Mouse (Mus musculus) heart, postnatal 14 days (tissue): ENCODE results near the gene Lingo3. TPM values are rescaled to one million over a fixed set of nuclear protein-coding genes. Genes with fewer than 3 reads are reported as not detected.

Experiments
- DNase-seq, 2 experiments: peaks; one replicate each; pipeline ENCODE4 v3.0.0; 2021 to 2022
- intact Hi-C: fragments of 180-260 bp; cut with DNase I; formaldehyde crosslinking; loops from one replicate; pipeline ENCODE4 v1.15.1; 2025
- long read RNA-seq, 2 experiments: library from polyadenylated mRNA; stranded (forward); transcript quantifications; one replicate each; pipeline ENCODE4 v2.0.0; 2021
- total RNA-seq, 2 experiments: library from RNA; stranded (reverse); gene quantifications; 2 replicates each; pipeline ENCODE4 v1.2.3; 2021

Lingo3 gene
- 1 to 10 TPM; 4.2 to 5.7 TPM for total RNA-seq
- long read RNA-seq, experiment 1, transcript Lingo3-201 (2 exons, 3,439 nt) = major isoform, 21 of 22 reads
- long read RNA-seq, experiment 1, partial matches to known transcripts = 0 of 22 reads
- long read RNA-seq, experiment 1, other reads (novel, unspliced or antisense) = 1 of 22 reads
- long read RNA-seq, experiment 2, transcript Lingo3-201 (2 exons, 3,439 nt) = major isoform, 18 of 19 reads
- long read RNA-seq, experiment 2, partial matches to known transcripts = 0 of 19 reads
- long read RNA-seq, experiment 2, other reads (novel, unspliced or antisense) = 1 of 19 reads

DNA sequence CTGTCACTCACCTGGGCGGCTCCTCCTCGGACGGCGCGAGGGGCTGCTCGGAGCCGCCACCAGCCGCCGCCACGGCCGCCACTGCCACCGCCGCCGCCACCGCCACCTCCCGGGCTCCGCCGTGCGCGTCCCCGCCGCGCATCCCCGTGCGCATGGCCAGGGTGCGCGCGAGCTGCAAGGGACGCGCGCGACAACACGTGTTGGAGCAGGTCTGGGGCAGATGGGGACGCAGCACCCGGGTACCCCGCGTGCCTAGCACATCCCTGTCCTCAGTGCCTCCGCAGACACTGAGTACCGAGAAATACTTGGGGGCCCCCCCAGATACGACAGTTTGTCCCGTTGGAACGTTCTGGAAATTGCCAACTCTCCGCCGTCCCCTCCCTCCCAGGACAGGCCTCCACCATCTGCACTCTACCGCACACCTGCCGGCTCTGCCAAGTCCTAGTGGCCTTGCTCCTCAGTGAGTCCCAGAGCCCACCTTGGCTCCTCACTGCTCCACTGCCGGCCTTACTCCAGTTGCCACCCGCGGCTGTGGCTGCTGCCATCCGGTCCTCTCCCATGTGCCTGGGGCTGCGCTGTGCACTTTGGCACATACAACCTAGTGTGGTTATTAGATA, at the start of gene Lingo3:
Gene Lingo3 (minus strand): TSS at position 109 of the 617 bp plus-strand sequence.
- intact Hi-C loops = no loop called here
- peak in 1 of 2 experiments; percentile 54 for DNase-seq

DNA sequence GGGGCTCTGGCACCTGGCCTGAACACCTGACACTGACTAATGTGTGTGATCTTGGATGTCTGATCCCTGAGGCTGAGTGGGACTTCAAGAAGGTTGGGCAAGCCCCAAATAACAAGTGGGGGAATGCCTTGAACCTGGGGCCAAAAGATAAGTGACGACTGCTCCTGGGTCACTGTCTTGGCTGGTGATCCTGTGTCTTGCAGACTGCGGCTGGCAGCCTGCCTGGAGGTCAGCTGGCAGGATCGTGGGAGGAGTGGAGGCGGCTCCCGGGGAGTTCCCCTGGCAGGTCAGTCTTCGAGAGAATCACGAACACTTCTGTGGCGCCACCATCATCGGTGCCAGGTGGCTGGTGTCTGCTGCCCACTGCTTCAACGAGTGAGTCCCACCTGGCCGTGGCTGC, 43.3 kb upstream of the Lingo3 start:
- intact Hi-C loops = no loop called here

DNA sequence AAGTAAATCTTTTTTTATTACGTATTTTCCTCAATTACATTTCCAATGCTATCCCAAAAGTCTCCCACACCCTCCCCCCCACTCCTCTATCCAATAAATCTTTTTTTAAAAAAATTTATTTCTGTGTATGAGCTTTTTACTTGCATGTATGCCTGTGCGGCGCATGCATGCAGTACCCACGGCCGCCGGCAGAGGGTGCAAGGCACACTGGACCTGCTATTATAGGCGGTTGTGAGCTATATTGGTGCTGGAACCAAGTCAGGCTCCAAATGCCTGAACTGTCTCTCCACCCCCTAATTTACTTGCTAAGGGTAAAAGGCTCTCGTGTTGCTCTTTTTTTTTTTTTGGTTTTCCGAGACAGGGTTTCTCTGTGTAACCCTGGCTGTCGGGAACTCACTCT, 37.5 kb upstream of the Lingo3 start:
- intact Hi-C loops = loop anchor here (1.0 kb wide), 1 partner anchor 114 kb away; no protein-coding TSS in a partner anchor
- peak; percentile 73 to 85 for DNase-seq

More for the DNA sequence above, 43.3 kb upstream of the Lingo3 start:
- DNase-seq = peak; percentile 77 to 83

DNA sequence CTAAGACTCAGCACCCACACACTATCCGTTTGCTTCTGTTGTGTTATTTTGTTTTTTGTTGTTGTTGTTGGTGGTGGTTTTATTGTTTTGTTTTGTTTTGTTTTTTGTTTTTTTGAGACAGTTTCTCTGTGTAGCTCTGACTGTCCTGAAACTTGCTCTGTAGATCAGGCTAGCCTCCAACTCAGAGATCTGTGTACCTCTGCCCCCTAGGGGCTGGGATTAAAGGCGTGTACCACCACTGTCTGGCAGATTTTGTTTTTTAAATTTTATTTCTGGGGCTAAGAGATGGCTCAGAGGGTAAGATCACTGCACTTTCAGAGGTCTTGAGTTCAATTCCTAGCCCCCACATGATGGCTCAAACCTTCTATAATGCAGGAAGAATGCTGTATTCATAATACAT, 37.1 kb upstream of the Lingo3 start:
- DNase-seq = no peak
- intact Hi-C loops = loop anchor here (1.0 kb wide), 1 partner anchor 114 kb away; no protein-coding TSS in a partner anchor

DNA sequence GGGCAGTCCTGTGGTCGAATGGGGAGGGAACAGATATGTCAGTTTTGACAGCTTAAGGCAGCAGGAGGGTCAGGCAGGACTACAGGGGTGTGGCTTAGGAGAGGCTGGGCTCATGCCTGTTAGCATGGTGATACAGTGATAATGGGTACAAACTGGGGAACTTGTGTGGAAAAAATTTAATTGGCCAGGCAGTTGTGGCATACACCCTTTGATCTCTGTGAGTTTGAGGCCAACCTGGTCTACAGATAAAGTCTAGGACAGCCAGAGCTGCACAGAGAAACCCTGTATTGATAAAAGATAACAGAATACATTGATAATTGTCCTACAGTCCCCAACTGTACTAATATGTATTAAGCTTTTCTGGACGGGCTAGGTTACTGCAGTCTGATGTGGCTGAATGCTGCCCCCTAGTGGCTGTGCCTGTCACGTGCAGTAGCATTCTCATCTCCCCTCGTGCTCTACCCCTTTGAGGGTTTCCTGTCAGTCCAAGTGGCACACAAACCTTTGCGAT, 36.3 kb upstream of the Lingo3 start:
- intact Hi-C loops = no loop called here
- peak; percentile 74 to 81 for DNase-seq

DNA sequence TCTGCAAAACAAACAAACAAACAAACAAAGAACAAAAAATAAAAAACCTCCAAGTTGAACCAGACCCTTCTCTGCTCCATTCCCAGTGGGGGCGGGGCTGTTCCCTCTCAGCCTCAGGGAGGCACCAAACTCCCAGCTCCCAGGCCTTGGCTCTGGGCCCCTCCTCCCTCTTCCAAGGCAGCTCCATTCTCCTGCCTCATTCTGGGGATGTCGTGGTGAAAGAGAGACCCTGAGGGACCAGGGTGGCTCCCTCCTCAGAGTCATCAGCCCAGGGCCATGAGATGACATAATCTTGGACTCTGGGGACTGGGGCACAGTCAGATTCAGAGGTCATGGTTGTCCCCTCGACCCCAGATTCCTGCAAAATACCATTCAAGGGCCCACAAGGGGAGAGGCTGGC, 32.8 kb upstream of the Lingo3 start:
- DNase-seq = no peak
- intact Hi-C loops = loop anchor here (2.0 kb wide), 1 partner anchor 128 kb away; no protein-coding TSS in a partner anchor

DNA sequence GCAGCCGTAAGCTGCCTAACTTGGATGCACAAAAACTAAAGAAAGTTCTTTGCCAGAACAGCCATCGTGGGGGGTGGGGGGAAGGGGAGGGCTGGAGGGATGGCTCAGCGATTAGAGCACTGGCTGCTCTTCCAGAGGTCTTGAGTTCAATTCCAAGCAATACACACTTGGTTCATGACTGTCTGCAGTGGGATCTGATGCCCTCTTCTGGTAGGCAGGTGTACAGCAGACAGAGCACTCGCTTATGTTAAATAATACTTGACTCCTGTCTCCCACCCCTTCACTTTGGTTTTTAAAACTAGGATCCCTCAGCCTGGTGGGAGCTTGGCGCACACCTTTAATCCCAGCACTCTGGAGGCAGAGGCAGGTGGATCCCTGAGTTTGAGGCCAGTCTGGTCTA, 32.2 kb upstream of the Lingo3 start:
- intact Hi-C loops = loop anchor here (2.0 kb wide), 1 partner anchor 127 kb away; no protein-coding TSS in a partner anchor

DNA sequence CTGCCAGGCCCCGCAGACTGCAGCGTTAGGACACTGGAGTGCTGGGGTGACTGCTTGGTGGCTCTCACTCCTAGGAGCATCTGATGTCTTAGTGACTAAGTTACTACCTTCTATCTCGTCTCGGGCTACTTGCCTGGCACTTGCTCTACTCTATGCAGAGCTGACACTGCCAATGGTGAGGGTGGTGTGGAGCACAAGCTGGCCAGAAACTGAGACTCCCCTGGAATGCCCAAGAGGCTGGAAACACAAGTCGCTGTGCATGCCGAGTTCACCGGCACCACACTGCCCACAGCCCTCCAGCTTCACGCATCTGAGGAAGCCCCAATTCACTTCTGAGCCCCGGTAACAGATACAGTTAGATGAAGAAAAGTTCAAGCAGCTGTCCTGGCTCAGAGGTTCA, 30.2 kb upstream of the Lingo3 start:
- no peak for DNase-seq
- intact Hi-C loops = no loop called here

More for the DNA sequence above, 32.2 kb upstream of the Lingo3 start:
- DNase-seq = peak; percentile 52 to 74

DNA sequence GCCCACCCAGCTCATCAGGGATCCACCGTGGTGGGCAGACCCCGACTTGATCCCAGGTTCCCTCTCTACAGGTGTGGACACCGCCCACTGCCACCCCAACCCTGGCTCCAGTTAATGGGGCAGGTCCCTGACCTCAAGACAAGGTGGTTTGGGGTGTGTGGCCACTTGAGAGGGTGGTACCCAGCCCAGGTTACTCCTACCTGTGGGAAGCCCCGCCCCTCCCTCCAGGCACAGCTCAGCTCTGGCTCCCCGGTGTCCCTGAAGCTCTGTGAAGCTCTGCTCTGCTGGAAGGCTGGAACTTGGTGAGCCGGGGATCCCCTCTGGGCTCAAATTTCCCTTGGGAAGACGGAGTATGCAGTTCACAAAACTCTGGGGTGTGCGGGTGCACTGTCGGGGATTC, 27.7 kb upstream of the Lingo3 start, which contains the start of gene Tmprss9:
Gene Tmprss9 (plus strand): TSS at position 268 of the 400 bp plus-strand sequence.
- intact Hi-C loops = no loop called here
- DNase-seq = no peak

DNA sequence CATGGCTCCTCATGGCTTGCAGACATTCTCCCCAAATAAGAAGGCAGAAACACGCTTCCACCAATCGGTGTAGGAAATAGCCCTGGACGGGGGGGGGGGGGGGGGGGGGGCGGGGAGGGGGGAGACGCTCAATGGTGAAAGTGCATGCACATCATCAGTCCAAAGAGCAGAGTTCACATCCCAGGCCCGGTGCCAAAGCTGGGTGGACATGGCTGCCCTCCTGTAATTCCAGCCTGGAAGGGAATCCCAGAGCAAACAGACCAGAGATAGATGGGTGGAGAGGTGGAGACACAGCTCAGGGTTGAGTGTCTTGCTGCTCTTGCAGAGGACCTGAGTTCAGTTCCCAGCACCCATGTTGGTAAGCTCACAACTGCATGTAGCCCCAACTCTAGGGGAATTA, 27.2 kb upstream of the Lingo3 start:
- intact Hi-C loops = no loop called here
- no peak for DNase-seq

DNA sequence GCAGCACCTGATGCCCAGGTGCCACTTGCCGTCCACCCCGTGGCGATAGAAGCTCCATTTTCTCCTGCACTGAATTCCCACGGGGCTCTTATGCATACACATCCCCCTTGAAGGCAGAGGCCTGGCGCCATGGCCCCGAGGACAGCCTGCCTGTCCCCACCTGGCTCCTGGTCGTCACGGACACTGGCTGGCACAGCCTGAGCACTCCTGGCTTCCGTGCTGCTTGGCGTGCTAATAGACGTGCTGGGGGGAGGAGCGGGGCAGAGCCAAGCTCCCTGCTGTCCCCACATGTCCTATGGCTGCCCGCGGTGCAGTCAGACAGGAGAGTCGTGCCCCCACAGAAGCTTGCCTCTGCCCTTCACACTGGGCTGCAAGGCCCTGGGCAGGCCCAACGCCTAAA, 20.6 kb upstream of the Lingo3 start:
- DNase-seq = peak in 1 of 2 experiments; percentile 14
- intact Hi-C loops = no loop called here

DNA sequence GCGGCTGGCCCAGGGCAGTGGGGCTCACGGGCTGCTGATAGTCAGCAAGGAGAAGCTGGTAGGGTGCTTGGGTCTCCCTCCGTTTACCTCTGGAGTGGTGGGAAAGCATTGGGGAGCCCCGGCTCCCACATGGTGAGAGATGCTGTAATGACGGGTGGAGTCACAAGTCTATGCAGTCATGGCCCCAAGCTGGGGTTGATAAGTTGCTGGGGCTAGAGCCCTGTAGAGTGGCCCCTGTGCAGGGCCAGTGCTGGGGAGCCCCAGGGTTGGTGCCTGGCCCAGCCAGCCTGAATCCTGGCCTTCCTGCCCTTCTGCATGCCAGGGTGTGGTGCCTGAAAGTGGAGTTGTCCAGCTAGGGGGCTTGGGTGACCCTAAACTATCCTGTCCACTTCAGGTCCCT, 18.5 kb upstream of the Lingo3 start:
- intact Hi-C loops = no loop called here
- no peak for DNase-seq

DNA sequence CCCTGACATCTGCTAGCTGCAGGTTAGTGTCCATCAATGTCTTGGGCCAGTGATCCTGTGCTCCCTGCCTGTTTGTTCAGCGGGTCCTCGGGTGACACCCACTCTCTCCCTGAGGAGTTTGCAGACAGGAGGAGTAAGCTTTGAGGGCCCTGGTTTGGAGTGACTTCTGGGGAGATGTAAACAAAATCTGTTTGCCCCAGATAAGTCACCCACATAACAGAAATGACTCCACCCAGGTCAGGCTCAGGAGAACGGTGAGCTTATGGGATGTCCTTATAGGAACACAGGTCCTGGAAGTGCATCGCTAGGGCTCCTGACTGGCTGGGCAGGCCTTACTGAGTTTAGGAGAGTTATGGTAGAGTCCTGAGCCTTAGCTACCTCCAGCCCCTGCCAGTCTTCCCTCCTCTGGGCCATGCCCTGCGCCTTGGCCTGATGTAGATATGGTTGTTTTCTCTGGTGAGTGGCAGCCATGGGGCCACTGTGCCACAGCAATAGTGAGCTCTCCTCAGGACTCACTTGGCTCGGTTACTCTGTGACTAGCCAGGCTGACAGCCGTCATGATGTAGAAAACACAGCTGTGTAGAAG, 14.6 kb upstream of the Lingo3 start:
- DNase-seq = no peak
- intact Hi-C loops = no loop called here

DNA sequence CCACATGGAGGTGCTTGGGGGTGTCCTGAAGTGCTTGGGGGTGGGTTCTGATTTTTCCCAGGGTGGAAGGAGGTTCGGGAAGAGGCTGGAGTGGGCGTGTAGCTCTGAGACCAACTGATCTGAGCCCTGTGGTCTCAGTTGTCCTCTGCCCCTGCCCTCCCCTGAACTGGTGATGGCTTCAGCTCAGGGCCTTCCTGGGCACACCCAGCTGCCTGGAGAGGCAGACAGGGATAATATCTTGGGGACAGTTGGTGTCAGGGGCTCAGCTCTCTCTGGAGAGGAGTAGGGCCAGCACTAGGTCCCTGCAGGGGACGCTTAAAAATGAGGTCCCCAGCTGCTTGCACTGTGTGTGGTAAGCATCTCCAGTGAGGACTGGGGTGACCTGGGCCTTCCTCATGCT, 14.0 kb upstream of the Lingo3 start:
- intact Hi-C loops = no loop called here
- DNase-seq = no peak

DNA sequence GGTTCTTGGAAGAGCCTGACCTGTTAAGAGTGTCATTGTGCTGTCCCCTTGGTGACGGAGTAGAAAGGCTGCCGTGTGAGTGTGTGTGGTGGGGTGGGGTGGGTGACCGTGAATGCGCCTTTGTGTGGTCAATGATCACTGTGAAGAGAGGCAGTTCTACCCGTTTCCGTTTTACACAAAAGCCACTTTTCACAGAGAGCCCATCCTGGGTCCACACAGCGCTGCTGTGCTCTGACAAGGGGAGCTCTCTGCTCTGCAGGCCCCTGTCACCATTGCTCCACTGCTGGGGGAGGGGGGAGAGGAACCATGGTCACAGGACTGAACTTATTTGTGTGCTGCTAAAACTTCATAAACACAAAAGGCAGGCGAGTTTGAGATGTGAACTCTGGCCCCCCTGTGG, 13.5 kb upstream of the Lingo3 start:
- intact Hi-C loops = no loop called here
- no peak for DNase-seq

DNA sequence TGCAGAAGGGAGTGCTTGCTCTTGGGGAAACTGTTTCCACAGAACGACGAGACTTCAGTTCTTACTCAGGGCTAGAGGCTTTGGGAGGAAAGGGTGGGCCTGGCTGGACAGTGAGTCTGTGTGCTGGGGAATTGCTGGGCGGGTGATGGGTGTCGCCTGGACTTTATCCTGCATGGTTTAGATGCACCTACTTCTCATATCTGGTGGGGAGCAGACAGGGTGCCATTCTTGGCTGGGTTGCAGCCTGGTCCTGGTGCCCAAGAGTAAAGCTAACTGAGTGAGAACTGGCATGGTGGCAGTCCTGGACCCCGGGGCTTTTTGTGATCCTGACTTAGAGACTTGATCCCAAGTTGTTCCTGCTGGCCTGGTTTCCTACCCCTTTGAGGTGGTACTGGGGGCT, 13.1 kb upstream of the Lingo3 start:
- intact Hi-C loops = no loop called here
- DNase-seq = no peak

DNA sequence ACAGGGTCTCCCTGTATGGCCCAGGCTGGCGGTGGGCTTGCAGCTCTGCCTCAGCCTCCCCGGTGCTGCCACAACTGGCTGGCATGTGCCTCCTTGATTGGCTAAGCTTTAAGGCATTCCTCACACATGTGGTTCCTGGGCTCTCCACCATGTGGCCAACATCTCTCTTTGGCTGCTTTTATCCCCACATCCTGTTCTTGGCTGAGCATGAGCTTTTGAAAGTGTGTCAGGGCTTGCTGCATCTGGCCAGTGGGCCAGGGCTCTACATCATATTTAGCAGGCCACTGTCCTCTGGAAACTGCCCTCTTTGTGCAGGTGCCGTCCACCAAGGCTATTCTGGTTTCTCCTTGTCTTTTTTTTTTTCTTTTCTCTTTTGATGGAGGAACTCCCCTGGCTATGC, 12.4 kb upstream of the Lingo3 start:
- peak in 1 of 2 experiments; percentile 25 for DNase-seq
- intact Hi-C loops = no loop called here

DNA sequence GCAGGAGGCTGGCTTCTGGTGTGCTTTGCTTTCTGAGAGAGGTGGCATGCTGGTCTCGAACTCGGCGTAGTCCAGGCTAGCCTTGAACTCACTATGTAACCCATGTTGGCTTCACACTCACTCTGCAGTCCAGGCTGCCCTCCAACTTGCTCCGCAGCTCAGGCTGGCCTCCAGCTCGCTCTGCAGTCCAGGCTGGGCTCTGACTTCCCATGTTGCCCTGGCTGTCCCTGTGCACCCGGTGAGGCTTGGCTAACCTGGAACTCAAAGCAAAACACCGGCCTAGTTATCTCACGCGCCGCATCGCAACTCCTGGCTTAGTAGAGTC, 11.9 kb upstream of the Lingo3 start:
- peak in 1 of 2 experiments; percentile 18 for DNase-seq

DNA sequence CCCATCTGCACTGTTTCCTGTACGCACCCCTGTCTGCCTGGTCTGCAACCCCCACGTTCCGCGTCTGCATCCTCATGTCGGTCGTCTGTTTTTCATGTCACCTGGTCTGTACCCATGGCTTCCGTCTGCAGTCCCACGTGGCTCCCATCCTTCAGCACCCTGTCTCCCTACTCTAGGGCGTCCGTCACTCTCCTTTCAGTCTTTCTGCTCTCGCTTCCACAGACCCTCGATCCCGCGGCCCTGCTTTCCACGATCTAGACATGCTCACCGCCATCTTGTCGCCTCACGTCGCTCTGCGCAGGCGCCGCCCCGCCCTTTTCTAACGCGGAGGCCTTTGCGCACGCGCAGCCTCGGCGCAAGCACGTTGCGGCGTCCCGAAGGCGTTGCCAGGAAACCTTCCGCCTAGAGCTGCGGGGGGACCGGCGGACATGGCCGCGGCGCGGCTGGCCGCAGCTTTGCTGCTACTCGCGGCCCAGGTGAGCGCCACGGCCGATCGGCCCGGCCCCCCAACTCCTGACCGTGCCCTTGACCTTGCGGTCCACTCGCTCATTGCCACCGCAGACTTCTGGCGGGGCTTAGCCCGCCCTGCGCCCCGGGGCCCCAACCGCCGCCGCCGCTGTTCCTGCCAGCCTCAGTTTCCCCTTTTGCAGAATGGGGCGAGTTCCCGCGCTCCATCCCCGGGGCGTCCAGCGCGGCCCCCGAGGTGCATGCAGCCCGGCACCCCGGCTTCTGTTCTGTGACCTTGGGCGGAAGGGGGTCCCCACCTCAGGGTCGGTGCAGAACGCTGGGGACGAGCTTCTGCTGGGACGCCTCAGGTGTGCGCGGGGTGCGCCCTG, 11.3 kb upstream of the Lingo3 start, which contains the start of the genes Lsm7 and Sppl2b:
Gene Lsm7 (minus strand): TSS at position 297 of the 836 bp plus-strand sequence.
Gene Sppl2b (plus strand): TSS at position 363 of the 836 bp plus-strand sequence.
- DNase-seq = peak; percentile 99 to 100
- intact Hi-C loops = loop anchor here (2.0 kb wide), 1 partner anchor 22 kb away; no protein-coding TSS in a partner anchor

More for the DNA sequence above, 11.9 kb upstream of the Lingo3 start:
- intact Hi-C loops = loop anchor here (2.0 kb wide), 1 partner anchor 23 kb away; no protein-coding TSS in a partner anchor

DNA sequence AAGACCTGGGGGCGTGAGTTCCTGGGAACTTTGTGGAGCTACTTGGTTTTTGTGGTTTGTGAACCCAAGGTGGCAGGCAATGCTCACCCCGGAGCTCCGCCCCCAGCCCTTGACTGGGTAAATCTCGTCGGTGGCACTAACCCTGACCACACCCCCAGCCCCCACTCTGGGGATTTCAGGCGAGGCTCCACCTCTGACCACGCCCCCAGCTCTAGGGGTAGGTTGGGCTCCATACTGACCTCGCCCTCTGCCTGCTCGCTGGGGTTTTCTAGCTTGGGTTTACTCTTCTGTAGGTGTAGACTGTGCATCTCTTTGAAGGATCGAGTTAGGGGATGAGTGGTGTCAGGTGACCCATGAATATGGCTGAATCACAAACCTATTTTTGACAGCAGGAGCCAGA, 4.7 kb upstream of the Lingo3 start:
- intact Hi-C loops = no loop called here
- peak in 1 of 2 experiments; percentile 50 for DNase-seq
